Mouse (Mus musculus) C2C12 (cell line): ENCODE measurements around the gene Gnb4. TPM values are rescaled to one million over a fixed set of nuclear protein-coding genes. Genes with fewer than 3 reads are reported as not detected.

Experiments
- H3K27me3 ChIP-seq: one replicate; pipeline ENCODE4 v1.6.1; 2011; ENCODE audit not compliant: control insufficient read depth, insufficient read depth, insufficient read length
- H3K36me3 ChIP-seq: one replicate; pipeline ENCODE4 v1.6.1; 2011; ENCODE audit not compliant: control insufficient read depth, insufficient read depth
- H3K4me3 ChIP-seq: one replicate; pipeline ENCODE4 v1.5.1; 2011; ENCODE audit warnings: mild to moderate bottlenecking, control low read depth; ENCODE audit not compliant: poor library complexity, insufficient read depth, severe bottlenecking
- H3K79me2 ChIP-seq: one replicate; pipeline ENCODE4 v1.6.1; 2011; ENCODE audit not compliant: control insufficient read depth, insufficient read depth
- H3K79me3 ChIP-seq: one replicate; pipeline ENCODE4 v1.6.1; 2011; ENCODE audit warnings: low read depth, control low read depth
- H3ac ChIP-seq: one replicate; pipeline ENCODE3; 2011; ENCODE audit warnings: low read depth; ENCODE audit not compliant: control insufficient read depth, insufficient read length
- CEBPB ChIP-seq: IDR thresholded peaks from one replicate; pipeline ENCODE4 v1.6.1; 2011; ENCODE audit warnings: low read depth, mild to moderate bottlenecking, control low read depth, moderate library complexity
- CTCF ChIP-seq: IDR thresholded peaks from one replicate; pipeline ENCODE4 v1.5.1; 2011; ENCODE audit not compliant: control insufficient read depth, insufficient read depth, insufficient read length
- FOSL1 ChIP-seq: IDR thresholded peaks from one replicate; pipeline ENCODE4 v1.8.0; 2011; ENCODE audit warnings: mild to moderate bottlenecking, low read length; ENCODE audit not compliant: poor library complexity, insufficient read depth, severe bottlenecking
- MAX ChIP-seq: IDR thresholded peaks from one replicate; pipeline ENCODE4 v1.6.1; 2011; ENCODE audit warnings: mild to moderate bottlenecking, control low read depth
- MYOD1 ChIP-seq: IDR thresholded peaks from one replicate; pipeline ENCODE4 v1.6.1; 2011; ENCODE audit warnings: low read depth; ENCODE audit not compliant: control insufficient read depth, insufficient read length
- MYOG ChIP-seq: IDR thresholded peaks from one replicate; pipeline ENCODE4 v1.6.1; 2011; ENCODE audit not compliant: control insufficient read depth, insufficient read length; ENCODE audit errors: extremely low read depth
- USF1 ChIP-seq: IDR thresholded peaks from one replicate; pipeline ENCODE4 v1.6.1; 2011; ENCODE audit warnings: low read depth, mild to moderate bottlenecking, control low read depth, moderate library complexity
- polyA plus RNA-seq: library from polyadenylated mRNA; unstranded; fragments of >200 nt; fragmentation: generic; extraction: Trizol; gene quantifications from one replicate; pipeline ENCODE4 v1.2.1, GENCODE M21; 2012; ENCODE audit warnings: missing spikeins

The Gnb4 gene
- polyA plus RNA-seq, 1 experiment, result 59.0 TPM

- H3K27me3 ChIP-seq, result no peaks in the 10 kb centered on the region
- no peak for TF ChIP-seq MYOD1
- TF ChIP-seq MAX, result no peak
- TF ChIP-seq USF1, result no peak
- no peak for TF ChIP-seq CEBPB
- no peak for TF ChIP-seq CTCF
- TF ChIP-seq FOSL1, result no peak
- no peak for TF ChIP-seq MYOG
- peaks cover under 1% of the 10 kb centered on the region for H3K79me2 ChIP-seq
- peaks cover 10% of the 10 kb centered on the region for H3K36me3 ChIP-seq
- no peak overlapping the region for H3ac ChIP-seq
- no peaks in the 10 kb centered on the region for H3K79me3 ChIP-seq
- H3K4me3 ChIP-seq, result no peak overlapping the region
Measured at GRCm38 (mm10) chr3:32595080-32595479, 21.3 kb downstream of the Gnb4 start.

GRCm38 (mm10) chr3:32586274-32586673 lies 30.1 kb downstream of the Gnb4 start:
- H3K27me3 ChIP-seq, result no peaks in the 10 kb centered on the region
- no peaks in the 10 kb centered on the region for H3K79me3 ChIP-seq
- no peaks in the 10 kb centered on the region for H3K79me2 ChIP-seq
- TF ChIP-seq CTCF, result no peak
- peak; percentile 72 for TF ChIP-seq USF1
- no peak for TF ChIP-seq FOSL1
- no peak for TF ChIP-seq MYOD1
- no peak for TF ChIP-seq MYOG
- peaks cover 58% of the 10 kb centered on the region for H3K36me3 ChIP-seq
- no peak overlapping the region for H3ac ChIP-seq
- no peak overlapping the region for H3K4me3 ChIP-seq

GRCm38 (mm10) chr3:32583489-32583888 lies 32.9 kb downstream of the Gnb4 start:
- H3K79me2 ChIP-seq, result no peaks in the 10 kb centered on the region
- H3K27me3 ChIP-seq, result no peaks in the 10 kb centered on the region
- no peak overlapping the region for H3K4me3 ChIP-seq
- H3K36me3 ChIP-seq, result peaks cover 50% of the 10 kb centered on the region
- TF ChIP-seq MYOG (no peak), CEBPB (no peak), FOSL1 (no peak)
- H3K79me3 ChIP-seq, result no peaks in the 10 kb centered on the region
- no peak overlapping the region for H3ac ChIP-seq

- no peaks in the 10 kb centered on the region for H3K27me3 ChIP-seq
- H3K4me3 ChIP-seq, result no peak overlapping the region
- H3K79me3 ChIP-seq, result no peaks in the 10 kb centered on the region
- H3K36me3 ChIP-seq, result peaks cover 45% of the 10 kb centered on the region
- H3ac ChIP-seq, result no peak overlapping the region
- no peaks in the 10 kb centered on the region for H3K79me2 ChIP-seq
- no peak for TF ChIP-seq MYOD1
- no peak for TF ChIP-seq MAX
- no peak for TF ChIP-seq USF1
Measured at GRCm38 (mm10) chr3:32581911-32582310, 34.5 kb downstream of the Gnb4 start.

- Histone ChIP-seq H3ac (no peak overlapping the region), H3K4me3 (no peak overlapping the region), H3K36me3 (peaks cover 44% of the 10 kb centered on the region), H3K79me3 (no peaks in the 10 kb centered on the region), H3K27me3 (no peaks in the 10 kb centered on the region), H3K79me2 (no peaks in the 10 kb centered on the region)
- TF ChIP-seq CEBPB, result no peak
Measured at GRCm38 (mm10) chr3:32580738-32581137, 35.6 kb downstream of the Gnb4 start.

- Histone ChIP-seq H3ac (no peak overlapping the region), H3K4me3 (no peak overlapping the region), H3K36me3 (peaks cover 46% of the 10 kb centered on the region), H3K79me3 (no peaks in the 10 kb centered on the region), H3K27me3 (no peaks in the 10 kb centered on the region), H3K79me2 (no peaks in the 10 kb centered on the region)
- TF ChIP-seq MAX (no peak), FOSL1 (no peak), CTCF (no peak), MYOD1 (no peak), CEBPB (no peak)
Measured at GRCm38 (mm10) chr3:32578772-32579171, 37.6 kb downstream of the Gnb4 start.

- no peaks in the 10 kb centered on the region for H3K79me2 ChIP-seq
- no peaks in the 10 kb centered on the region for H3K79me3 ChIP-seq
- H3K27me3 ChIP-seq, result no peaks in the 10 kb centered on the region
- H3ac ChIP-seq, result no peak overlapping the region
- no peak overlapping the region for H3K4me3 ChIP-seq
- TF ChIP-seq USF1 (no peak), MYOD1 (no peak), FOSL1 (no peak), CEBPB (no peak), CTCF (no peak), MYOG (no peak), MAX (no peak)
- H3K36me3 ChIP-seq, result peaks cover 32% of the 10 kb centered on the region
Measured at GRCm38 (mm10) chr3:32575151-32575550, 41.2 kb downstream of the Gnb4 start.
